Mouse (Mus musculus) neural tube, embryonic 15.5 days (tissue): Measurements from ENCODE around the gene Hmgcl. TPM values are rescaled to one million over a fixed set of nuclear protein-coding genes. Genes with fewer than 3 reads are reported as not detected.
"Not testable (repeated sequence)": the region's sequence is repeated elsewhere in the genome, so short reads cannot be mapped to it uniquely, and the experiment has no call there.

Source experiments
- ATAC-seq: fragments of 200-750 bp; cut with Nextera tagmentation; 2 replicates; pipeline ENCODE4 v1.8.0; 2017; ENCODE audit warnings: mild to moderate bottlenecking, moderate TSS enrichment, moderate library complexity; ENCODE audit not compliant: low FRiP score
- H3K27ac ChIP-seq: fragments of 300-500 bp; sonication (generic); replicated peaks from 2 replicates; pipeline ENCODE4 v1.5.1; 2015; ENCODE audit warnings: mild to moderate bottlenecking, inconsistent platforms
- H3K27me3 ChIP-seq: fragments of 300-500 bp; sonication (generic); replicated peaks from 2 replicates; pipeline ENCODE4 v1.6.1; 2015; ENCODE audit warnings: inconsistent platforms
- H3K36me3 ChIP-seq: fragments of 300-500 bp; sonication (generic); 2 replicates; pipeline ENCODE4 v1.6.1; 2015; ENCODE audit warnings: inconsistent platforms
- H3K4me1 ChIP-seq: fragments of 300-500 bp; sonication (generic); 2 replicates; pipeline ENCODE4 v1.6.1; 2015; ENCODE audit warnings: inconsistent platforms
- H3K4me2 ChIP-seq: fragments of 300-500 bp; sonication (generic); 2 replicates; pipeline ENCODE4 v1.6.1; 2015; ENCODE audit warnings: inconsistent platforms, mild to moderate bottlenecking, moderate library complexity
- H3K4me3 ChIP-seq: fragments of 300-500 bp; sonication (generic); replicated peaks from 2 replicates; pipeline ENCODE4 v1.5.1; 2015; ENCODE audit warnings: mild to moderate bottlenecking, inconsistent platforms
- H3K9ac ChIP-seq: fragments of 300-500 bp; sonication (generic); replicated peaks from 2 replicates; pipeline ENCODE4 v1.6.1; 2015; ENCODE audit warnings: mild to moderate bottlenecking, inconsistent platforms
- H3K9me3 ChIP-seq: fragments of 300-500 bp; sonication (generic); replicated peaks from 2 replicates; pipeline ENCODE4 v1.6.1; 2016; ENCODE audit warnings: inconsistent platforms
- WGBS: fragments of 180-500 bp; shearing (Covaris S2); methylation state at CpG from one replicate; pipeline ENCODE4 v1.1.7; 2015; ENCODE audit warnings: mixed read lengths; 5-methylcytosine and 5-hydroxymethylcytosine counted together
- polyA plus RNA-seq: library from polyadenylated mRNA; unstranded; fragments of >200 nt; fragmentation: Nextera tagmentation; extraction: Ambion mirVana; gene quantifications from 2 replicates; pipeline ENCODE4 v1.2.1, GENCODE M21; 2015

Hmgcl gene
- polyA plus RNA-seq, 1 experiment from 2014 or later, result 68.9 TPM

GRCm38 (mm10) chr4:135972911-135973811 lies 26.9 kb downstream of the Hmgcl start:
- ATAC-seq, result no peak
- Histone ChIP-seq H3K9me3 (no peaks in the 10 kb centered on the region), H3K27ac (peak overlapping the region; percentile 60), H3K4me2 (peak overlapping the region; percentile 86), H3K4me1 (peaks cover 25% of the 10 kb centered on the region), H3K27me3 (no peaks in the 10 kb centered on the region), H3K36me3 (peaks cover 56% of the 10 kb centered on the region), H3K9ac (peak overlapping the region; percentile 91; the same call in 1 of the 2 replicates), H3K4me3 (peak overlapping the region; percentile 97)
- WGBS, result 74% methylated on average over 13 of the region's 13 CpGs

DNA sequence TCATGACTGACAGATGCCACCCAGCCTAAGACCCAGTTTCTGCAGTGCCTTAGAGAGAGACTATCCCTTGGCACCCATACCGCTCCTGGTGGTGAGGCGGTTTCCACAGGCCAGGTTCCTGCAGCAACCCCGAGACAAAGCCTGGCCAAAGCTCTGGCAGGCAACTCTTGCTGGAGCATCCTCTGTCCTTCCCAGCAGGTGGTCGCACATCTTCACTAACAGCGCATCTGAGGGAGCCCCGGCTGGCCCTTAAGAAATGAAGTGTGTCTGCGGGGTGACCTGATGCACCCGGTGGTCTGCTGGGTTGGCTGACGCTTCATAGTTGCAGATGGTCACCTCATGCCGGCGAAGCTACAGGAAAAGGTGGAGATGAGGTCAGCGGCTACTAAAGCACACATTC lies 29.9 kb downstream of the Hmgcl start:
- H3K27me3 ChIP-seq, result no peaks in the 10 kb centered on the region
- no peak for ATAC-seq
- 92% methylated on average over 12 of the region's 12 CpGs for WGBS

DNA sequence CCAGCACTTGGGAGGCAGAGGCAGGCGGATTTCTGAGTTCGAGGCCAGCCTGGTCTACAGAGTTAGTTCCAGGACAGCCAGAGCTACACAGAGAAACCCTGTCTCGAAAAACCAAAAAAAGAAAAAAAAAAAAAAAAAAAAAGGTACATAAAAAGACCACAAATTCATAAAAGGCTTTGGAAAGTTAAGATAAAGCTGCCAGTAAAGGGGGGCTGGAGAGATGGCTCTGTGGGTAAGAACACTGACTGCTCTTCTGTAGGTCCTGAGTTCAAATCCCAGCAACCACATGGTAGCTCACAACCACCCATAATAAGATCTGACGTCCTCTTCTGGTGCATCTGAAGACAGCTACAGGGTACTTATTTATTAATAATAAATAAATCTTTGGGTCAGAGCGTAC lies 34.0 kb downstream of the Hmgcl start:
- not testable (repeated sequence) for H3K9ac ChIP-seq, H3K27ac ChIP-seq, ATAC-seq, H3K4me1 ChIP-seq, H3K27me3 ChIP-seq, H3K4me2 ChIP-seq, H3K9me3 ChIP-seq, H3K4me3 ChIP-seq
- WGBS, result 94% methylated on average over 5 of the region's 5 CpGs
- H3K36me3 ChIP-seq, result peaks cover 54% of the 10 kb centered on the region

More for the DNA sequence above, 29.9 kb downstream of the Hmgcl start:
- no peak overlapping the region for H3K27ac ChIP-seq
- no peaks in the 10 kb centered on the region for H3K9me3 ChIP-seq
- H3K9ac ChIP-seq, result no peak overlapping the region
- no peak overlapping the region for H3K4me2 ChIP-seq
- peaks cover 13% of the 10 kb centered on the region for H3K4me1 ChIP-seq
- no peak overlapping the region for H3K4me3 ChIP-seq
- peaks cover 41% of the 10 kb centered on the region for H3K36me3 ChIP-seq

GRCm38 (mm10) chr4:135981524-135982063 lies 35.3 kb downstream of the Hmgcl start:
- no peak overlapping the region for H3K9ac ChIP-seq
- H3K27ac ChIP-seq, result no peak overlapping the region
- WGBS, result 80% methylated on average over 7 of the region's 7 CpGs
- no peaks in the 10 kb centered on the region for H3K27me3 ChIP-seq
- H3K36me3 ChIP-seq, result peaks cover 42% of the 10 kb centered on the region
- H3K4me3 ChIP-seq, result no peak overlapping the region
- H3K4me2 ChIP-seq, result no peak overlapping the region
- H3K9me3 ChIP-seq, result no peaks in the 10 kb centered on the region
- H3K4me1 ChIP-seq, result peaks cover 19% of the 10 kb centered on the region
- no peak for ATAC-seq

DNA sequence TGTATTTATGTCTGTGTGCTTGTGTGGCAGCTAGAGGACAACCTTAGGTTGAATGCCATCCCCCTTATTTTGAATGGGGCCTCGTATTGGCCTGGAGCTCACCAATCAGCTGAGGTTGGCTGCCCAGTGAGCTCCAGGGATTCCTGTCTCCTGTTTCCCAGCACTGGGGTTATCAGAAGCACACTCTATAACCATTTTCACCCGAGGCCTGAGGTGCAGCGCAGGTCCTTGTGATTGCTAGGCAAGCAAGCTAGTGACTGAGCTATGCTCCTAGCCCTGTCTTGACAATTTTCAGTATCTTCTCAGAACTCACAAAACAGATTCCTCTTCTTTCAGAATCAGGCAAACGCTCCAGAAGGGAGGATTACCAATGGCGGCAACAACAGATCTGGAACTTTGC lies 38.3 kb downstream of the Hmgcl start:
- H3K9ac ChIP-seq, result no peak overlapping the region
- 88% methylated on average over 5 of the region's 5 CpGs for WGBS
- H3K27me3 ChIP-seq, result no peaks in the 10 kb centered on the region
- H3K4me1 ChIP-seq, result peaks cover 26% of the 10 kb centered on the region
- H3K27ac ChIP-seq, result no peak overlapping the region
- H3K4me3 ChIP-seq, result no peak overlapping the region
- no peak overlapping the region for H3K4me2 ChIP-seq
- no peaks in the 10 kb centered on the region for H3K9me3 ChIP-seq
- no peak for ATAC-seq
- H3K36me3 ChIP-seq, result peaks cover 25% of the 10 kb centered on the region

DNA sequence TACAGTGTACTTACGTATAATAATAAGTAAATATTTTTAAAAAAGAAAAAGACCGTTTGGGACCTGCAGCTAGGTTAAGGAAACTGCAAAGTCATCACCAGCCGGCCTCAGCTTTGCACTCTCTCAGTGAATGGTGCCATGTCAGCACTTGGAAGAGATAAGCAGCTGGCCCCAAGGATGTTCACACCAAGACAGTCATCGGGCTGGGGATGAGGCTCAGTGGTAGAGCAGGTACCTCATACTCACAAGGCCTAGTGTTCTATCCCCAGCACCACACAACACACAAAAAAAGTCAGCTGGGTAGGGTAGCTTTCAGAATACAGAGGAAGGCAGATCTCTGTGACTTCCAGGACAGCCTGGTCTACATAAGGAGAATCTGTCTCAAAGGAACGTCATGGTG lies 38.9 kb downstream of the Hmgcl start:
- Histone ChIP-seq H3K27me3 (no peaks in the 10 kb centered on the region), H3K9me3 (no peaks in the 10 kb centered on the region), H3K4me1 (peaks cover 26% of the 10 kb centered on the region), H3K4me2 (peak overlapping the region; percentile 88; the same call in 1 of the 2 replicates), H3K36me3 (peaks cover 25% of the 10 kb centered on the region), H3K27ac (no peak overlapping the region), H3K9ac (no peak overlapping the region), H3K4me3 (no peak overlapping the region)
- no peak for ATAC-seq
- 94% methylated on average over 5 of the region's 5 CpGs for WGBS

DNA sequence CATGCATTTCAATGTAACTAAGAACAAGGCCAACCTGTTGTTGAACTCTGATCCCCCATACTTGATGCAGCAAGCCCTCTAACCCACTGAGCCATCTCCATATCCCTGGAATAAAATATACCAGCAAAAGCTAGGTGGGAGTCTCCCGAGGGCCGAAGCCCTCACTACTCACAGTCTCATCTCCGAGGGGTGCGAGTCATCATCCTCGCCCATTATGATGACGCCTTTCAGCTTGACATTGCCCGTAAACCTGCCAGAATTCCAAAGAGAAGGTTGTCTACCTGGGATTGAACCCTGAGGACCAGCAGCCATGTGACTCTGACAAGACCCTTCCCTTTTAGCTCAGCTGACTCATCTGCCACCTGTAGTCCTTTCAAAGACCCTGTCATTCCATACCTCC lies 39.5 kb downstream of the Hmgcl start:
- H3K4me2 ChIP-seq, result peak overlapping the region; percentile 88
- H3K9ac ChIP-seq, result peak overlapping the region; percentile 89; the same call in 1 of the 2 replicates
- WGBS, result 93% methylated on average over 7 of the region's 7 CpGs
- H3K9me3 ChIP-seq, result no peaks in the 10 kb centered on the region
- ATAC-seq, result no peak
- no peaks in the 10 kb centered on the region for H3K27me3 ChIP-seq
- H3K36me3 ChIP-seq, result peaks cover 25% of the 10 kb centered on the region
- no peak overlapping the region for H3K27ac ChIP-seq
- H3K4me3 ChIP-seq, result peak overlapping the region; percentile 95
- peaks cover 26% of the 10 kb centered on the region for H3K4me1 ChIP-seq

DNA sequence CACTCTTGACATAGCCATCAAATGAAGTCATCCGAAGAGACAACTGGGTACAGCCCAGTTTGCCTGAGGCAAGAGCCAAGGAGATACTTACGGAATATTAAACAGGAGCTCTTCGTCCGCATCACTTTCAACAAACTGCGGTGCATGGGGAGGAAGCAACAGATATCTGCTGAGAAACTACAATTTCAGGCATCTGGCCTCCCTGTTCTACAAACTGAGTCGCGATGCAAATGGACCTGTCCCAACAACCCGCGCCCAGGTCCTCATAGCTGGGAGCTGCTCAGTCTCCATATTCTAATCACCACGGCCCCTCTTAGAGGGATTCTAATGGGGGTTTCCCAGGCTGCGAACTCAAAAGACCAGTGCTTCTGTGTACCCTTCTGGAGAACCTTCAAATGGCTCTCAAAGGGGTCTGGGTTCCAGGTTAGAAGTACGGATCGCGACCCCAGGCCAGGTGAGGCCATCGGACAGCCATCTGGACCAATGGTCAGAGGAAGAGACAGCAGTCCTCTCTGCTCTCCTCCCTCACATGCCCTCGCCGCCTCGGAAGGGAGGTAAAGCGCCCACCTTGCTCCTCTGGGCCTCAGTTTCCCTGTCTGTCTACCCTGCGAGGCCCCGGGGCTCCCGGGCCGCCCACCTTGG lies 40.2 kb downstream of the Hmgcl start:
- 5% methylated on average over 22 of the region's 23 CpGs for WGBS
- peak overlapping the region; percentile 95 for H3K4me3 ChIP-seq
- peak overlapping the region; percentile 89 for H3K9ac ChIP-seq
- peaks cover 25% of the 10 kb centered on the region for H3K36me3 ChIP-seq
- H3K27ac ChIP-seq, result peak overlapping the region; percentile 93
- peak overlapping the region; percentile 88 for H3K4me2 ChIP-seq
- ATAC-seq, result peak; percentile 4; the same call in 1 of the 2 replicates
- no peaks in the 10 kb centered on the region for H3K27me3 ChIP-seq
- peaks cover 26% of the 10 kb centered on the region for H3K4me1 ChIP-seq
- H3K9me3 ChIP-seq, result no peaks in the 10 kb centered on the region

- peak within 1 kb of the TSS; percentile 88 for H3K4me2 ChIP-seq
- ATAC-seq, result peak; percentile 94
- H3K9ac ChIP-seq, result peak within 1 kb of the TSS; percentile 89
- peak within 1 kb of the TSS; percentile 95 for H3K4me3 ChIP-seq
- no peaks in the 10 kb centered on the region for H3K27me3 ChIP-seq
- WGBS, result 1% methylated on average over 57 of the region's 81 CpGs
- peaks cover 26% of the 10 kb centered on the region for H3K4me1 ChIP-seq
- H3K27ac ChIP-seq, result peak within 1 kb of the TSS; percentile 93
- peaks cover 22% of the 10 kb centered on the region for H3K36me3 ChIP-seq
- H3K9me3 ChIP-seq, result no peaks in the 10 kb centered on the region
Measured at GRCm38 (mm10) chr4:135986943-135987710, 40.9 kb downstream of the Hmgcl start, which contains the start of gene Pithd1. TSS of gene Pithd1 (minus strand) at chr4:135987264.

DNA sequence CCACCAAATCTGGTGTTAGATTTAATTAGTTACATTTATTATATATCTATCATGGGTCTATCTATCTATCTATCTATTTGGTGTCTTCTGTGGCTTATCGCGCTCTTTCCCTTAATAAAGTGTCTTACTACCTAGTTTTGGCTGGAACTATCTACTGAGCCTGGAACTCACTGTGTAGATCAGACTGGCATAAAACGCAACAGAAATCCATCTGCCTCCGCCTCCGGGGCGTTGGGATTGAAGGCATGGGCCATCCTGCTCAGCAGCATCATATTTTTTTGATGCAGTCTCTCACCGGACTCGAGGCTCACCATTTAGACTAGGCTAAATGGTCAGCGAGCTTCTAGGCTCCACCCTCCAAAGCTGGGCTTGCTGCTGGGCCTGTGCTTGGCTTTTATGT lies 41.5 kb downstream of the Hmgcl start:
- peaks cover 26% of the 10 kb centered on the region for H3K4me1 ChIP-seq
- ATAC-seq, result 0 out of 2 replicates have a peak, but pooled peaks have one; percentile 6
- WGBS, result 69% methylated on average over 9 of the region's 9 CpGs
- H3K9ac ChIP-seq, result peak overlapping the region; percentile 89
- H3K9me3 ChIP-seq, result no peaks in the 10 kb centered on the region
- peak overlapping the region; percentile 95 for H3K4me3 ChIP-seq
- H3K4me2 ChIP-seq, result peak overlapping the region; percentile 88
- peak overlapping the region; percentile 93 for H3K27ac ChIP-seq
- H3K36me3 ChIP-seq, result peaks cover 19% of the 10 kb centered on the region
- no peaks in the 10 kb centered on the region for H3K27me3 ChIP-seq

DNA sequence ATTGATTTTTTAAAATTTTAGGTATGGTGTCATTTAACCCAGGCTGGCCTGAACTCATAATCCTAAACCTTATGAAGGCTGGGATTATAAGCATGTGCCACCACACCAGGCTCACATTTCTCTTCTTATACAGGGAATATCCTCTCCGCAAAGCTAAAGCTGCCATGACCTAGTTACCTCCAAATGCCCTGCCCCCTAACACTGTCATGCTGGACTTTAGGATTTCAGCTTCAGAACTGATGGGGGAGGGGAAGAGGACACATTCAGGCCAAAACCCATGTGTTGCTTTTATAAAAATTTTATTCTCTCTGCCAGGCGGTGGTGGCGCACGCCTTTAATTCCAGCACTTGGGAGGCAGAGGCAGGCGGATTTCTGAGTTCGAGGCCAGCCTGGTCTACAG lies 47.7 kb downstream of the Hmgcl start:
- no peak for ATAC-seq
- Histone ChIP-seq H3K4me3 (no peak overlapping the region), H3K9me3 (no peaks in the 10 kb centered on the region), H3K9ac (no peak overlapping the region), H3K27ac (no peak overlapping the region), H3K27me3 (no peaks in the 10 kb centered on the region), H3K4me2 (no peak overlapping the region), H3K4me1 (no peaks in the 10 kb centered on the region), H3K36me3 (no peaks in the 10 kb centered on the region)
- 95% methylated on average over 6 of the region's 6 CpGs for WGBS
